Mouse (Mus musculus): Measurements from ENCODE around the gene Zfp606.

Zfp606 gene

GRCm38 (mm10) chr7:12478158-12479008 lies at the start of gene Zfp606:
Zfp606 (plus strand) TSS chr7:12478293.
- DNase-seq (ENCODE audit: low read depth, low spot score), result peak; percentile 84

- no peak for DNase-seq (ENCODE audit: low read depth, low spot score)
Observed at GRCm38 (mm10) chr7:12479009-12479346, 885 bp downstream of the Zfp606 start.

DNA sequence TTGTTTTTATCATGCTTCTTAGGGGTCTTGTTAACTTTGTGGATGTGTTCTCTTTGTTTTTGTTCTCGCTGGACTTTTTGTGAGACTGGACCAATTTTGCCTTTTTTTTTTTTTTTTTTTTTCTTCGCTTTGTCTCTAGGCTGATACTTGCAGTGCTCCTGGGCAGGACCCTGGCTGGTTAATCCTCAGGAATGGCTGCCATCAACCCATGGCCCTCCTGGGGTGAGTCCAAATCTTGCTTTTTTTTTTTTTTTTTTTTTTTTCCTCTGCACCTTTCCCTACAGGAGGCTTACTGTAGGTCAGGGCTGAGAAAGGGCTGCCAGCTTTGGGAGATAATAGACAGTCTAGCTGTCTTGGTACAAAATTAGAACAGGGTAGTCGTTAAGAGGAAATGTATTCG lies 1.4 kb downstream of the Zfp606 start:
- no peak for DNase-seq (ENCODE audit: low read depth, low spot score)

GRCm38 (mm10) chr7:12483771-12484170 lies 5.7 kb downstream of the Zfp606 start:
- DNase-seq (ENCODE audit: low read depth, low spot score), result no peak

DNA sequence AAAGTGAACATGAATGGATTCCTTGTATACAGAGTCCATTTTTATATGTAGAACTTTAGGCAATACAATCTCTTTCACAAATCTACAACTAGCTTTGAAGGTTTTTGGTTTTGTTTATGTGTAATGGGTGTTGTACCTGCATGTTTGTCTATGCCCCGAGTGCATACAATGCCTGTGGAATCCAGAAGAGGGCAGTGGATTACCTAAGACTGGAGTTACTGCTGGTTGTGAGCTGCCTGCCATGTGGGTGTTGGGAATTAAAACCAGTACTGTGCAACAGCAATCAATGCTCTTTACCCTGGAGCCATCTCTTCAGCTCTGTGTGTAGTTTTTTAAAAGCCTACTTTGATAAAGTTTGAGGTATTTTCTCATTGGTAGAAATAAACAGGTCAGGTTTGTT lies 7.9 kb downstream of the Zfp606 start:
- DNase-seq (ENCODE audit: low read depth, low spot score), result no peak

- DNase-seq (ENCODE audit: low read depth, low spot score), result no peak
Observed at GRCm38 (mm10) chr7:12486691-12487090, 8.6 kb downstream of the Zfp606 start.

GRCm38 (mm10) chr7:12510913-12511312 lies 32.8 kb downstream of the Zfp606 start:
- DNase-seq (ENCODE audit: low read depth, low spot score), result no peak

GRCm38 (mm10) chr7:12512217-12512616 lies 34.1 kb downstream of the Zfp606 start, which contains the start of gene 2900092C05Rik:
2900092C05Rik (plus strand) TSS chr7:12512517.
- DNase-seq (ENCODE audit: low read depth, low spot score), result no peak

Data from brain, embryonic 18.5 days (tissue).